Mouse (Mus musculus): Measurements from ENCODE around the gene Eif4a1. TPM values are rescaled to one million over a fixed set of nuclear protein-coding genes. Genes with fewer than 3 reads are reported as not detected.
"Not testable (repeated sequence)": the region's sequence is repeated elsewhere in the genome, so short reads cannot be mapped to it uniquely, and the experiment has no call there.

Eif4a1 gene
- polyA plus RNA-seq, 1 experiment from 2014 or later, result 203 TPM

- Histone ChIP-seq H3K4me2 (ENCODE audit: low read depth, low read length) (peak within 1 kb of the TSS; percentile 88), H3K4me3 (ENCODE audit: low read depth, low read length) (peak within 1 kb of the TSS; percentile 87), H3K27me3 (ENCODE audit: insufficient read depth, low read length) (no peaks in the 10 kb centered on the region), H3K4me1 (ENCODE audit: insufficient read depth) (peaks cover 22% of the 10 kb centered on the region), H3K9ac (replicated peaks) (peak within 1 kb of the TSS; percentile 96), H3K27ac (ENCODE audit: low read depth) (peak within 1 kb of the TSS; percentile 97), H3K9me3 (ENCODE audit: low read length) (no peaks in the 10 kb centered on the region), H3K36me3 (replicated peaks; ENCODE audit: insufficient read depth, low read length) (peaks cover 4% of the 10 kb centered on the region; the same call in 1 of the 2 replicates)
- TF ChIP-seq EP300 (IDR thresholded peaks at IDR 0.05; ENCODE audit: low read depth), result no peak
- peak; percentile 98 for TF ChIP-seq CTCF (IDR thresholded peaks at IDR 0.05; ENCODE audit: low read depth)
- peak; percentile 100 for DNase-seq
- peak; percentile 95 for ATAC-seq
- WGBS (ENCODE audit: insufficient replicate concordance), result under 1% methylated on average over 44 of the region's 56 CpGs
Measured at GRCm38 (mm10) chr11:69632284-69633089, 39.7 kb downstream of the Eif4a1 start, which contains the start of gene Fxr2. Fxr2 (plus strand) TSS chr11:69632990.

GRCm38 (mm10) chr11:69629802-69630201 is 42.4 kb downstream of the Eif4a1 start:
- Histone ChIP-seq H3K4me3 (ENCODE audit: low read depth, low read length) (no peak overlapping the region), H3K27me3 (ENCODE audit: insufficient read depth, low read length) (no peaks in the 10 kb centered on the region), H3K4me2 (ENCODE audit: low read depth, low read length) (no peak overlapping the region), H3K9ac (replicated peaks) (no peak overlapping the region), H3K4me1 (ENCODE audit: insufficient read depth) (peaks cover 8% of the 10 kb centered on the region), H3K36me3 (replicated peaks; ENCODE audit: insufficient read depth, low read length) (no peaks in the 10 kb centered on the region), H3K9me3 (ENCODE audit: low read length) (no peaks in the 10 kb centered on the region), H3K27ac (ENCODE audit: low read depth) (no peak overlapping the region)
- WGBS (ENCODE audit: insufficient replicate concordance), result 60% methylated on average over 1 of the region's 1 CpGs
- no peak for ATAC-seq
- TF ChIP-seq EP300 (IDR thresholded peaks at IDR 0.05; ENCODE audit: low read depth) (no peak), CTCF (IDR thresholded peaks at IDR 0.05; ENCODE audit: low read depth) (peak; percentile 84)
- DNase-seq, result no peak

GRCm38 (mm10) chr11:69628286-69628685 is 43.9 kb downstream of the Eif4a1 start:
- H3K27ac ChIP-seq (ENCODE audit: low read depth), result no peak overlapping the region

GRCm38 (mm10) chr11:69624339-69624738 is 47.9 kb downstream of the Eif4a1 start:
- not testable (repeated sequence) for H3K4me1 ChIP-seq (ENCODE audit: insufficient read depth); DNase-seq

More at GRCm38 (mm10) chr11:69628286-69628685, 43.9 kb downstream of the Eif4a1 start:
- Histone ChIP-seq H3K9ac (replicated peaks) (no peak overlapping the region), H3K9me3 (ENCODE audit: low read length) (no peaks in the 10 kb centered on the region), H3K27me3 (ENCODE audit: insufficient read depth, low read length) (no peaks in the 10 kb centered on the region), H3K4me2 (ENCODE audit: low read depth, low read length) (no peak overlapping the region), H3K4me3 (ENCODE audit: low read depth, low read length) (no peak overlapping the region), H3K4me1 (ENCODE audit: insufficient read depth) (peaks cover 4% of the 10 kb centered on the region), H3K36me3 (replicated peaks; ENCODE audit: insufficient read depth, low read length) (no peaks in the 10 kb centered on the region)
- TF ChIP-seq EP300 (IDR thresholded peaks at IDR 0.05; ENCODE audit: low read depth) (no peak), CTCF (IDR thresholded peaks at IDR 0.05; ENCODE audit: low read depth) (peak; percentile 99)
- DNase-seq, result peak; percentile 87
- ATAC-seq, result no peak
- WGBS (ENCODE audit: insufficient replicate concordance), result 36% methylated on average over 6 of the region's 6 CpGs

GRCm38 (mm10) chr11:69623006-69623405 is 49.2 kb downstream of the Eif4a1 start:
- ATAC-seq, result no peak
- no peak overlapping the region for H3K27ac ChIP-seq (ENCODE audit: low read depth)
- no peaks in the 10 kb centered on the region for H3K36me3 ChIP-seq (replicated peaks; ENCODE audit: insufficient read depth, low read length)
- 71% methylated on average over 4 of the region's 4 CpGs for WGBS (ENCODE audit: insufficient replicate concordance)
- no peak for DNase-seq
- H3K4me2 ChIP-seq (ENCODE audit: low read depth, low read length), result peak overlapping the region; percentile 74
- H3K4me1 ChIP-seq (ENCODE audit: insufficient read depth), result peaks cover 7% of the 10 kb centered on the region
- no peak overlapping the region for H3K4me3 ChIP-seq (ENCODE audit: low read depth, low read length)
- no peak overlapping the region for H3K9ac ChIP-seq (replicated peaks)
- H3K27me3 ChIP-seq (ENCODE audit: insufficient read depth, low read length), result no peaks in the 10 kb centered on the region
- TF ChIP-seq EP300 (IDR thresholded peaks at IDR 0.05; ENCODE audit: low read depth) (no peak), CTCF (IDR thresholded peaks at IDR 0.05; ENCODE audit: low read depth) (no peak)
- H3K9me3 ChIP-seq (ENCODE audit: low read length), result no peaks in the 10 kb centered on the region

More at GRCm38 (mm10) chr11:69624339-69624738, 47.9 kb downstream of the Eif4a1 start:
- not testable (repeated sequence) for H3K9ac ChIP-seq (replicated peaks); ATAC-seq; H3K36me3 ChIP-seq (replicated peaks; ENCODE audit: insufficient read depth, low read length); H3K4me2 ChIP-seq (ENCODE audit: low read depth, low read length); H3K4me3 ChIP-seq (ENCODE audit: low read depth, low read length); H3K27ac ChIP-seq (ENCODE audit: low read depth); H3K27me3 ChIP-seq (ENCODE audit: insufficient read depth, low read length); H3K9me3 ChIP-seq (ENCODE audit: low read length)
- 74% methylated on average over 2 of the region's 2 CpGs for WGBS (ENCODE audit: insufficient replicate concordance)

- Histone ChIP-seq H3K27ac (ENCODE audit: low read depth) (peak overlapping the region; percentile 75), H3K9me3 (ENCODE audit: low read length) (no peaks in the 10 kb centered on the region), H3K9ac (replicated peaks) (peak overlapping the region; percentile 74), H3K4me2 (ENCODE audit: low read depth, low read length) (peak overlapping the region; percentile 74), H3K4me3 (ENCODE audit: low read depth, low read length) (peak overlapping the region; percentile 63), H3K36me3 (replicated peaks; ENCODE audit: insufficient read depth, low read length) (no peaks in the 10 kb centered on the region), H3K4me1 (ENCODE audit: insufficient read depth) (peaks cover 7% of the 10 kb centered on the region), H3K27me3 (ENCODE audit: insufficient read depth, low read length) (no peaks in the 10 kb centered on the region)
- 41% methylated on average over 6 of the region's 6 CpGs for WGBS (ENCODE audit: insufficient replicate concordance)
- TF ChIP-seq EP300 (IDR thresholded peaks at IDR 0.05; ENCODE audit: low read depth), result no peak
- TF ChIP-seq CTCF (IDR thresholded peaks at IDR 0.05; ENCODE audit: low read depth), result no peak
- ATAC-seq (peak; percentile 15; the same call in 1 of the 2 replicates), DNase-seq (peak; percentile 19)
Measured at GRCm38 (mm10) chr11:69622406-69622805, 49.8 kb downstream of the Eif4a1 start.
